Mouse (Mus musculus) CH12.LX (cell line): ENCODE results near the gene Psmd8. TPM values are rescaled to one million over a fixed set of nuclear protein-coding genes. Genes with fewer than 3 reads are reported as not detected.

ENCODE experiments used
- DNase-seq: peaks from one replicate; pipeline ENCODE4 v3.0.0-alpha.2; 2013; ENCODE audit errors: extremely low read depth
- H3K27ac ChIP-seq: 2 replicates; pipeline ENCODE4 v1.5.1; 2012; ENCODE audit warnings: low read depth, mild to moderate bottlenecking, control low read depth, moderate library complexity; ENCODE audit not compliant: insufficient read depth
- H3K27me3 ChIP-seq: replicated peaks from 2 replicates; pipeline ENCODE3; 2012; ENCODE audit warnings: inconsistent platforms
- H3K36me3 ChIP-seq, 2 experiments: replicated peaks in 1 of 2; 2 replicates each; pipeline versions ENCODE3 to v1.6.1; 2012; ENCODE audit warnings: inconsistent platforms in 1 of 2, low read length in 1 of 2, mild to moderate bottlenecking in 1 of 2, mixed read lengths in 1 of 2, moderate library complexity in 1 of 2; ENCODE audit not compliant: control insufficient read depth in 1 of 2, insufficient read depth in 1 of 2
- H3K4me1 ChIP-seq, 2 experiments: 2 replicates each; pipeline ENCODE4 v1.6.1; 2012; ENCODE audit warnings: inconsistent platforms in 1 of 2, moderate library complexity in 1 of 2; ENCODE audit not compliant: insufficient read depth in 2 of 2, control insufficient read depth in 1 of 2
- H3K4me2 ChIP-seq: 2 replicates; pipeline ENCODE4 v1.6.1; 2012; ENCODE audit warnings: low read depth, mild to moderate bottlenecking, control low read depth; ENCODE audit not compliant: poor library complexity, insufficient read depth, severe bottlenecking
- H3K4me3 ChIP-seq, 3 experiments: fragments of 150-350 bp in 1 of 3; sonication (generic) in 1 of 3; replicated peaks in 1 of 3; 2 replicates each; pipeline versions ENCODE3 to v1.5.1; 2011 to 2012; ENCODE audit warnings: low read depth in 2 of 3, low read length in 2 of 3, mild to moderate bottlenecking in 2 of 3, moderate library complexity in 2 of 3, control low read depth in 1 of 3, improper control_type of control experiment in 1 of 3, inconsistent platforms in 1 of 3, mixed read lengths in 1 of 3; ENCODE audit not compliant: poor library complexity in 1 of 3
- H3K79me2 ChIP-seq: replicated peaks from 2 replicates; pipeline ENCODE4 v1.6.1; 2012; ENCODE audit warnings: mild to moderate bottlenecking, moderate library complexity; ENCODE audit not compliant: control insufficient read depth, poor library complexity, insufficient read depth, severe bottlenecking; ENCODE audit errors: extremely low read depth
- H3K9ac ChIP-seq: 2 replicates; pipeline ENCODE4 v1.6.1; 2012; ENCODE audit warnings: low read depth, mild to moderate bottlenecking, control low read depth, moderate library complexity; ENCODE audit not compliant: insufficient read depth
- H3K9me3 ChIP-seq: replicated peaks from 2 replicates; pipeline ENCODE3; 2012; ENCODE audit warnings: low read length, inconsistent platforms, mixed read lengths
- BHLHE40 ChIP-seq: IDR thresholded peaks from 2 replicates; pipeline ENCODE4 v1.6.1; 2011; ENCODE audit warnings: mild to moderate bottlenecking, low read depth, low read length, improper control_type of control experiment
- CHD2 ChIP-seq: IDR thresholded peaks from 2 replicates; pipeline ENCODE4 v1.6.1; 2011; ENCODE audit warnings: low read length, improper control_type of control experiment
- E2F4 ChIP-seq: IDR thresholded peaks from 2 replicates; pipeline ENCODE4 v1.6.1; 2011; ENCODE audit warnings: low read depth, low read length, improper control_type of control experiment; ENCODE audit not compliant: insufficient replicate concordance
- ELF1 ChIP-seq: IDR thresholded peaks from 2 replicates; pipeline ENCODE4 v1.6.1; 2014; ENCODE audit warnings: low read depth, mild to moderate bottlenecking, inconsistent platforms, low read length, improper control_type of control experiment
- GABPA ChIP-seq: IDR thresholded peaks from 2 replicates; pipeline ENCODE4 v1.6.1; 2012; ENCODE audit warnings: low read depth, low read length, improper control_type of control experiment, inconsistent platforms; ENCODE audit not compliant: insufficient replicate concordance
- MAFK ChIP-seq: IDR thresholded peaks from 2 replicates; pipeline ENCODE4 v1.6.1; 2011; ENCODE audit warnings: low read length, improper control_type of control experiment; ENCODE audit not compliant: insufficient replicate concordance
- MAX ChIP-seq: IDR thresholded peaks from 2 replicates; pipeline ENCODE4 v1.6.1; 2011; ENCODE audit warnings: low read length, improper control_type of control experiment
- MEF2A ChIP-seq: IDR thresholded peaks from 2 replicates; pipeline ENCODE4 v1.6.1; 2014; ENCODE audit warnings: low read depth, mild to moderate bottlenecking, inconsistent platforms, low read length, improper control_type of control experiment, borderline replicate concordance
- NELFE ChIP-seq: IDR thresholded peaks from 2 replicates; pipeline ENCODE4 v1.6.1; 2011; ENCODE audit warnings: low read depth, low read length, improper control_type of control experiment
- PAX5 ChIP-seq: IDR thresholded peaks from 2 replicates; pipeline ENCODE4 v1.6.1; 2012; ENCODE audit warnings: low read length, inconsistent platforms, mixed read lengths
- POLR2AphosphoS2 ChIP-seq: IDR thresholded peaks from 2 replicates; pipeline ENCODE4 v1.6.1; 2011; ENCODE audit warnings: low read depth, low read length, improper control_type of control experiment
- SMC3 ChIP-seq: IDR thresholded peaks from 2 replicates; pipeline ENCODE4 v1.6.1; 2011; ENCODE audit warnings: low read depth, low read length, improper control_type of control experiment
- TBP ChIP-seq: conservative IDR thresholded peaks from 2 replicates; pipeline ENCODE4 v1.6.1; 2011; ENCODE audit warnings: low read depth, low read length, improper control_type of control experiment
- UBTF ChIP-seq: IDR thresholded peaks from 2 replicates; pipeline ENCODE4 v1.6.1; 2012; ENCODE audit warnings: low read depth, mild to moderate bottlenecking, inconsistent platforms, low read length, improper control_type of control experiment, moderate library complexity
- ZMIZ1 ChIP-seq: IDR thresholded peaks from 2 replicates; pipeline ENCODE4 v1.6.1; 2012; ENCODE audit warnings: low read depth, mild to moderate bottlenecking, inconsistent platforms, low read length, improper control_type of control experiment
- dilution Hi-C: fragments of 300-500 bp; cut with MboI; formaldehyde crosslinking; loops from 2 replicates; pipeline ENCODE4 v1.14.3; 2020; ENCODE audit warnings: low sequenced_read_pairs; ENCODE audit not compliant: extremely low pct_unique_long_range_greater_than_20kb, extremely low pct_ligation_motif_present
- in situ Hi-C: fragments of 300-500 bp; cut with MboI; formaldehyde crosslinking; loops from 3 replicates; pipeline ENCODE4 v1.14.3; 2019; ENCODE audit warnings: low sequenced_read_pairs, low pct_ligation_motif_present, low pct_unique_long_range_greater_than_20kb, mixed read lengths
- polyA plus RNA-seq: library from polyadenylated mRNA; unstranded; fragments of >175 nt; gene quantifications from 2 replicates; pipeline ENCODE4 v1.2.1, GENCODE M21; 2012; ENCODE audit warnings: low read depth; ENCODE audit not compliant: insufficient read length
- total RNA-seq, 2 experiments: library from RNA; depleted of rRNA; stranded (reverse); fragments of 300-350 nt in 1 of 2; fragments of >200 nt in 1 of 2; gene quantifications; 2 replicates each; pipeline ENCODE4 v1.2.3; 2012 to 2014

The Psmd8 gene
- total and polyA plus RNA-seq, 3 experiments = 308 to 479 (median 335) TPM

DNA sequence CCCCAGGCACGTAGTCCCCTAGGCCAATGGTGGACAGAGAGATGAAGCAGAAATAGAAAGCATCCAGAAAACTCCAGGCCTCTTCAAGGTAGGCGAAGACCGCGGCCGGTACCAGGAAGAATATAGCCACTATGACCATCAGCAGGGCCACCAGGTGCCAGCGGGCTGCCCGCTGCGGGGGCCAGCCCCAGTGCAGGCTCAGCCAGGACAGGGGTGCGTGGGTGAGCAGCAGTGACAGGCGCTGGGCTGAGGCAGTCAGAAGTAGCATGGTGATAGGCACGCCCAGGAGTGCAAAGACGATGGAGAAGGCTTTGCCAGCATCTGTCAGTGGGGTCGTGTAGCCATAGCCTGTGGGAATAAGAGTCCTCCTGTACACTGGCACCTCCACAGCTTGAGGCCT, 45.0 kb upstream of the Psmd8 start:
- no peak overlapping the region for H3K9ac ChIP-seq
- no peaks in the 10 kb centered on the region for H3K27me3 ChIP-seq
- no peak overlapping the region for H3K4me3 ChIP-seq
- no peak overlapping the region for H3K4me2 ChIP-seq
- H3K79me2 ChIP-seq = no peaks in the 10 kb centered on the region
- DNase-seq = no peak
- TF ChIP-seq SMC3 (no peak), NELFE (no peak)
- peaks cover 2% of the 10 kb centered on the region for H3K9me3 ChIP-seq
- H3K27ac ChIP-seq = no peak overlapping the region
- in situ Hi-C loops = no loop called here
- dilution Hi-C loops = no loop called here
- peaks cover 0 to 7% of the 10 kb centered on the region in 2 experiments for H3K36me3 ChIP-seq
- H3K4me1 ChIP-seq = peaks cover 14 to 27% of the 10 kb centered on the region in 2 experiments

DNA sequence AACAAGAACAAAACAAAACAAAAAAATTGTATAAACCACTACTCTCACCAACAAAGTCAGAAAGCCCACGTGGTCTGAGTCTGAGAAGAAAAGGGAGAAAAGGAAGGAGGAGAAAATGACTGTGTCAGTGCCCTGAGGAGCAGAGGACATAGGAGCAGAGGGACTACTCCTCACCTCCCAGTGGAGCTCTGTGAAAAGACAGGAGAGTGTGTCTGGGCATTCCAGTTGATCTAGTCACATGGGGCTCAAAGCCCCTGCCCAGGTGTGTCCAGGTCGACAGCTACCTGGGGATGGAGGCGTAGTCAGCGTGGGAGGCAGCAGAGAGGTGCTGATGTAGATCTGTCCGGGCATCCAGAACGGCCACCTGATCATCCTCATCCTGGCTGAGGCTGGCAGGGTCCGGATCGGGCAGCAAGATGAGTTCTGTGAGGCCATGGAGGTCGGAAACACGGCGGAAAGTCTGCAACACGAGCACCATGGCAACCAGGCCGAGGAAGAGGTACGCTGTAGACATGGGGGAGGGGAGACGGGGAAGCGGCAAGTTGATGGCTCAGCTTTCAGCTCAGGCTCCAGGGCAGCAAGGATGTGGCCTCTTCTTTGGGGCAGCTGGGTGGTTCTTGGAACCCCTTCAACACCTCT, 44.4 kb upstream of the Psmd8 start:
- Histone ChIP-seq H3K27ac (no peak overlapping the region), H3K27me3 (no peaks in the 10 kb centered on the region), H3K79me2 (no peaks in the 10 kb centered on the region), H3K4me3 (no peak overlapping the region), H3K4me1 (peaks cover 14 to 25% of the 10 kb centered on the region in 2 experiments), H3K9ac (no peak overlapping the region), H3K36me3 (peaks cover 0 to 7% of the 10 kb centered on the region in 2 experiments), H3K9me3 (peaks cover 8% of the 10 kb centered on the region), H3K4me2 (no peak overlapping the region)
- TF ChIP-seq GABPA (no peak), POLR2AphosphoS2 (no peak), SMC3 (no peak), ELF1 (no peak), TBP (no peak), MAFK (no peak), UBTF (no peak), E2F4 (no peak), MAX (no peak), ZMIZ1 (no peak), MEF2A (no peak), PAX5 (no peak), CHD2 (no peak)
- dilution Hi-C loops (no loop called here), in situ Hi-C loops (no loop called here)
- DNase-seq = no peak

DNA sequence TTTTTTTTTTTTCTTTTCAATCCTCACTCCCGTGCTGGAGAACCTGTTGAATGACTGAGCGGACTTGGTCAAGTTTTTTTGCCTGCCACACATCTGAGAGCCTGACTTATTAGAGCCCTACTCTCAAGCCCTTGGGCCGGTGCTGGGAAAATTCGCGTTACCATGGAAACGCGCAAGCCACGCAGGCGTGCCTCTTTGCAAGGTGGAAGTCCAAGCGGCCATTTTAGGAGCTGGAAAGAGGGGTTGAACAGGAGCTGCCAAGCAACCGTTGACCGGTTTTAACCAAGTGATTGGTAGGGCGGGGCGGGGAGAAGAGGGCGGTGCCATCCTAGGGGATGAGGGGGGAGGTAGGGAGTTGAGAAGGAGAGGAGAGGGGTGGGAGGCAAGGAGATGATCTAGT, 34.3 kb upstream of the Psmd8 start:
- Histone ChIP-seq H3K36me3 (no peaks in the 10 kb centered on the region), H3K9ac (no peak overlapping the region), H3K9me3 (peaks cover 17% of the 10 kb centered on the region), H3K4me2 (no peak overlapping the region), H3K4me3 (no peak overlapping the region), H3K27ac (no peak overlapping the region), H3K27me3 (no peaks in the 10 kb centered on the region), H3K79me2 (no peaks in the 10 kb centered on the region)
- in situ Hi-C loops = loop anchor here (5.0 kb wide), 1 partner anchor 32 kb away; the partner anchor contains the start of gene 2200002D01Rik
- no peak for DNase-seq
- no peak for TF ChIP-seq BHLHE40
- TF ChIP-seq, all 38 proteins: peak for 0
- peaks cover 0 to 10% of the 10 kb centered on the region in 2 experiments; a peak in 2 of 4 replicates for H3K4me1 ChIP-seq
- dilution Hi-C loops = no loop called here
